Mouse (Mus musculus): Measurements from ENCODE around the gene Cad.
"Not testable (repeated sequence)": the region's sequence is repeated elsewhere in the genome, so short reads cannot be mapped to it uniquely, and the experiment has no call there.

Gene Cad

DNA sequence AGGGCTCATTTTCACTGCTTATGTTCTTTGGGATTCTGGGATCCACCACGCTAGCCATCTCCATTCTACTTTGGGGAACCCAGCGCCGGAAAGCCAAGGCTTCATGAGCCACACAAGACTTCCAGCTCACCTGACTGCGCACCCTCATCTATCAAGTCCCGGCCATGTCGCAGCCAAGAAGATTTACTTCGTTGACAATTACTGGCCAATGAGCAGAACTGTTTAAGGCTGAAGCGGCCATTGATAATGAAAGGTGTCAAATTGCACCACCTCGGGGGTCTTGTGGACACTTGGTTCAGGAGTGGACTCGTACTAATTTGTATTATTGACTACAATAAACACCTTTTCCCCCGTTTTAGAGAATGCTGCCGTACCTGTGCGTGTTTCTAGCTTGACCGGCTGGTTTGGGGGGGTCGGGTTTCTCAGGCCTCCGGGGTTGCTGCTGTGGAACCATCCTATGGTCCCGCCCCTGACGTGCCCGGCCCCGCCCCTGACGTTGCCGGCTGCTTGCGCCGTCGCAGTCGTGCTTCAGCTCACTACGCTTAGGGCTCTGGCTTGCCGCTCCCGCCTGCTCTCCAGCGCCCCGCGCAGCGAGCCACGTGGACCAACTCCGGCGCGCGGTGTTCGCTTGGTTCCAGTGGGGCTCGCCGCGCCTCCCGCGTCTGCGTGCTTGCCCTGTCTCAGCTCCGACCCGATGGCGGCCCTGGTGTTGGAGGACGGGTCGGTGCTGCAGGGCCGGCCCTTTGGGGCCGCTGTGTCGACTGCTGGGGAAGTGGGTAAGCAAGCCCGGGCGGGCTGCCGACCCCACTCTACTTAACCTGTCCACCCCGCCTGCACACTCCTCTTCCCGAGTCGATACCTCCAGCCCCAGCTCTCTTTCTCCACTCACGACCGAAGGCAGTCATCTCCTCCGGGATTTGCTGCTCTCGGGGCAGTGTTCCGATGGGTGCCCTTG is at the start of gene Cad:
TSS of gene Cad (plus strand) at position 520 of the 955 bp plus-strand sequence.
- DNase-seq (ENCODE audit: low spot score in 2 of 2): peak; percentile 92 to 93

DNA sequence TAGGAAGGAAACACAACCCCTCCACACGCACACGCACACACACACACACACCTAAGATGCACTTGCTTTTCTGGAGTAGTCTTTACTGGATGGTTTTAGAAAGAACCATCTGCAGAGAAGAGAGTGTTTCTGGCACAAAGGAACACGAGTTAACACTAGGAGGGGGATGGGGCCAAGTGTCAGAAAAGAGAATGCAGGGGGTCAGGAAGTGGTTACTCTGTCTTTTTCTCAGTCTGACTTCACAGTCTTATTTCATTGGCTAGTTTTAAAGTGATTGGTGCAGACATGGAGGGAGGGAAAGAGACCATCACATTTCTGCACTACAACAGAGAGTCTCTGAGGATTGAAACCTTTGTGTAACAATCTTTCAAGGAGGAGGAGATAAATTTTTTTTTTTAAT is 41.8 kb upstream of the Cad start:
- DNase-seq (ENCODE audit: low spot score in 2 of 2): no peak

DNA sequence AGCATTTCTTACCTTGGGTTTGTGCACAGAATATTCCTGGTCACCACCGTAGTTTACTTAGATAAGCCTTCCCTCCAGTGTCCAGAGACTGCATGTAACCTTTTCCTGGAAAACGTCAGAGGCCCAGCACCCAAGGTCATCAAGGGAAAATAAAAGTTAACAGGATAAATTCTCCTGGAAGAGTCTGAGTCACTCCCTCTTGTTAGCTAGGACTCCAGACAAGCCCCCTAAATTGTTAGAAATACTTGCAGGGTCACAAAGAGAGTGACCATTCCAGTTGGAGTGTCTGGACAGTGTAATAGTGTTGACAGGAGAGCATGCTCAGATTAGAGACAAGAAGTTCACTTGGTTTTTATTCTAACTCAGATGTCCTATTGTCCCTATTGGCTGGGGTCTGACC is 38.7 kb upstream of the Cad start:
- DNase-seq (ENCODE audit: low spot score in 2 of 2): no peak

DNA sequence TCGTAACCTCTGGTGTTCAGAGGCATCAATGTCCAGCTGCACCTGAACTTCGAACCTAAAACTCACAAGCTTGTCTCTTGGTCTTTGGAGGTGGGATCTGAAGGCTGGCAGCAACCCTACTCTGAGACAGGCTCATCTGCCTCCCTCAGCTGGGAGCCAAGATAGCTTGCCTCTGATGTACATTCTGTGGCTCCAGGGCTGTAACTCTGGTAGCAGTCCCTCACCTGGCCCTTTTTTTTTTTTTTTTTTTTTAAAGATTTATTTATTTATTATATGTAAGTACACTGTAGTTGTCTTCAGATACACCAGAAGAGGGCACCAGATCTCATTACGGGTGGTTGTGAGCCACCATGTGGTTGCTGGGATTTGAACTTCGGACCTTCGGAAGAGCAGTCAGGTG is 32.8 kb upstream of the Cad start:
- not testable (repeated sequence) for DNase-seq (ENCODE audit: low spot score in 2 of 2)

DNA sequence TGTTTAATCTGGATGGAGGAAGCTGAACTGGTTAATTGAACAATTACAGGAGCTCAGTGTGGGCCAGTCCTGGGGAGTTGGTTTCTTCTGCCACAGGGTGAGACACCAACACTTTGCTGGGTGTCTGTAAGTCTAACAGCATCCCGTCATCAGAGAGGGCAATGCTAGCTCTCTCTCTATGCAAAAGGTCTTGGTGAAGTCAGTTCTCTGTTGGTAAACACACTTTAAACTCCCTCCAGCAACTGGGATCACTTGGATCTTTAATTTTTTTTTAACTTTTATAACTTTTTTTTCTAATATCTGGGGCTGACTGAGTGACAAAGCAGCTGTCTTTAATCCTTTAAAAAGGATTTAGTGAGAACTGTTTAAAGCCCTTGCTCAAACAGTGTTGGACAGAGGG is 31.9 kb upstream of the Cad start:
- DNase-seq (ENCODE audit: low spot score in 2 of 2): no peak

DNA sequence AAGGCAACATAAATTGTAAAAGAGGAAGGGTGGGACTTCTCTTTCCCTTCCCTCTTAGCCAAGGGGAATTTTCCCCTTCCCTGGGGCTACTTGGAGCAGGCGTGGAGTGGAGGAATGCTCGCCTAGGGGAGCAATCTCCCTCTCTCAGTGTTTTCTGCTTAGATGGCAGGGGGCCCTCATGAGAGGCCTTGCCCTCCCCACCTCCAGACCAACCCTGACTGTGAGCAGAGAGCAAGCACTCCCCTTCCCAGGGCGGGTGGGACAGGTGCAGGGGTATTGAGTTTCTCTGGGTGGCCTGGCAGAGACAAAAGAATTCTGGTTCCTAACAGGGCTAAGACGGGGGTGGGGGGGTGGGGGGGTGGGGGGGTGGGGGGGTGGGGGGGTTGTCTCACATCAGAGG is 31.3 kb upstream of the Cad start:
- DNase-seq (ENCODE audit: low spot score in 2 of 2): no peak

DNA sequence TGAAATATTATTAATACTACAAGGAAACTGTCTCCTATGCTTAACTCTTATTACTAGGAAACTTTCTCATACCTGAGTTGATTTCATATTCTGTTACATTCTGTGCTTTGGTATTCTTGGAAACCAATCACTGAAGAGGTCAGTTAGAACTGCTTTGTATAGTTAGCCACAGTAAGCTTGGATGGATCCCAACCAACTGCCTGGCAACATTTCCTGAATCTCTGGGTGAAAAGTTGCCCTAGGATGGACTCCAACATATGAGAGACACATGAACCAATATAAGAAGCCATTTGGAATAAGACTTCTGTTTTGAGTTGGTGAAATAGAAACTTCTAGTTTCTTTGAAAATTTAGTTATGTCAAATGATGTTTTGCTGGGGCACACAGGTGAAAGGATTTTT is 29.9 kb upstream of the Cad start:
- DNase-seq (ENCODE audit: low spot score in 2 of 2): no peak

DNA sequence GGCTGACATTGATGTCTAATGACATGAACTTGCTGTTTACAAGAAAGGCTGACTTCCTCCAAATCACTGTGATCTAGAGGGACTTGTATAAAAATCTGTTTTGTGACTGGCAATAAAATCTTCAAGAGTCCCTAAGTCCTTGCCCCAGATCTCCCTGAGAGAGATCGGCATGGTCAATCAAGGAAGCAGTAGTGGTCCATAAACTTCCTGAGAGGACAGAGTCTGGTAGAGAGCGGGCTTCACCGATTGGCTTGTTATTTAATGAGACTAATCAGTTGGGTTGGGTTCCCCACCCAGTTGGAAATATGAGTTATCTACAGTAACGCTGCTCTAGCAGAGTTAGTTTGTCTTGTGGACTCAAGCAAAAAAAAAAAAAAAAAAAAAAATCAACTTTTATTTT is 23.7 kb upstream of the Cad start:
- no peak for DNase-seq (ENCODE audit: low spot score in 2 of 2)

DNA sequence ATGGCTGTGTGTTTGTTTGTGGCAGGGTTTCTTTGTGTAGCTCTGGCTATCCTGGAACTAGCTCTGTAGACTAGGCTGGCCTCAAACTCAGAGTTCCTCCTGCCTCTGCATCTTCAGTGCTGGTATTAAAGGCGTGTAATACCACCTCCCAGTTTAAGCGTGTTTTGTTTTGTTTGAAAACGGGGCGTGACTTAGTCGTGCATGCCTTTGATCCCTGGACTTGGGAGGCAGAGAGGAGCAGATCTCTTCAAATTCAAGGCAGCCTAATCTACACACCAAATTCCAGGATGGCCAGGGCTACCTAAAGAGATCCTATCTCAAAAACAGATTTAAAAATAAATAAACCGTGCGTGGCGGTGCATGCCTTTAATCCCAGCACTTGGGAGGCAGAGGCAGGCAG is 23.1 kb upstream of the Cad start:
- DNase-seq (ENCODE audit: low spot score in 2 of 2): no peak

DNA sequence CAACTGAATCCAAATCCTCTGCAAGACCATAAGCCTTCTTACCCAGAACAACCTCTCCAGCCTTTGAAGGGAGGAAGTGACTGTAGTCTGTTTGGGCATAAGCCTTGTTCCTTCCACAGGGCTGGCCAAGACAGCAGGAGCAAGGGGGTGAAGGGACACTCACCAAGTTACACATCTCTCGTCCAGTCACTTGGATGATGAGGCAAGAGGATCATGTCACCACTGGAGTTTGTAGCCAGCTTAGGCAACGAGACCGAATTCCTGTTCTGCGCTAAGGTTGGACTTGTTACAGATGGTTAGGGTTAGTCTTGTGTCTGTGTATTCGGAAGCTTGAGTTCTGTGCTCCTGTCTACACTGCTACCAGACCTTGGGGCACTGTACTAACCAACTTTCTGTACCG is 19.9 kb upstream of the Cad start:
- DNase-seq (ENCODE audit: low spot score in 2 of 2): no peak

DNA sequence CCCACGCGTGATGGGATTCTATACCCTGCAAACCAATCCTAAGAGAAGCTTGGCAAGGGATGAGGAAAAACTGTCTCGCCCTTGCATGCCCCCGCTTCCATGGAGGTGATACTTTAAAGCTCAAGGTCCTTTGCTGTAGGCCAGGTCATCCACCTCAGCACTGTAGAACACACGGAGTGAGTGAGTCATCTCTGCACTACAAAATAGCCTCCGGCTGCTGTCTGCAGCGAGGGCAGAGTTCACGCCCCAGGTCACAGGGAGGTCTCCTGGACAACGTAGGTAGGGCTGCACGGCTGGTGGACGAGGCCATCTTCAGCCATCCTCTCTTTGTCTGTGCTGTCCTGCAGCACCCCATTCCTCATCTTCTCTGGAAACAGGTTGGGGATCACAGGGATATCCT is 18.0 kb upstream of the Cad start:
- DNase-seq (ENCODE audit: low spot score in 2 of 2): not testable (repeated sequence)

DNA sequence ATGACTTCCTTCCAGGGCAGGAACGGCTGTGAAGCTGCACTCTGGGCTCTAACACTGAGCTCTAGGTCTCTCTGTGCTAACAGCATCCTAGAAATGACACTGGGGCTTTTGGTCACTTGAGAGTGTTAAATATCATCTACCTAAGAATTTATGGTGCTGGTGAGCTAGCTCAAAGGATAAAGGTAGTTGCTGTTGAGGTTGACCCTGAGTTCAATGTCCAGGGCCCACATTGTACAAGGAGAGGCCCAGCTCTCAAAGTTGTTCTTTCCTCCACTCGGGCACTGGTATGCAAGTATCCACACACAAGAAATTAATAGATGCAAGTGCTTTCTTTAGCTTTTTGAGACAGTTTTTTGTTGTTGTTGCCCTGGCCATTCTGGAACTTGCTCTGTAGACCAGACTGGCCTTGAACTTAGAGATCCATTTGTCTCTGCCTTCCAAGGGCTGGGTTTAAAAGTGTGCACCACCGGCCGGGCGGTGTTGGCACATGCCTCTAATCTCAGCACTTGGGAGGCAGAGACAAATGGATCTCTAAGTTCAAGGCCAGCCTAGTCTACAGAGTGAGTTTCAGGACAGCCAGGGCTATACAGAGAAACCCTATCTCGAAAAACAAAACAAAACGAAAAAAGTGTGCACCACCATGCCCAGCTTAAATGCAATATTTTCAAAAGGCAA is 16.3 kb upstream of the Cad start:
- DNase-seq (ENCODE audit: low spot score in 2 of 2): no peak

DNA sequence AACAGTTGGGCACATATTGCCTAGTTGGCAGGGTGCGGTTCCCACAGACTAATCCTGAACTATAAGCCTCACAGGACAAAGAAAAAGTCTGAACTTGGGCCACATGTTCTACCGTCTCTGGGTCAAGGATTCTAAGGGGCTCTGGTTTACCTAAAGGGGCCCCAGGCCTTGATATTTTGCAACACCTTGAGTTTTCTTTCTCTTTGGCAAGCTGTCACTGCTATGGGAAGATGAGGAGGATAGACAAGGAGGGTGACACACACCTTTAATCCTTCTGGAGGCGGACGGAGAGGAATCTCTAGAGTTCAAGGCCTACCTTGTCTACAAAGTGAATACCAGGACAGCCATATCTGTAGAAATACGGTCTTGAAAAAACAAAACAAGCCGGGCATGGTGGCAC is 8.2 kb upstream of the Cad start:
- no peak for DNase-seq (ENCODE audit: low spot score in 2 of 2)

DNA sequence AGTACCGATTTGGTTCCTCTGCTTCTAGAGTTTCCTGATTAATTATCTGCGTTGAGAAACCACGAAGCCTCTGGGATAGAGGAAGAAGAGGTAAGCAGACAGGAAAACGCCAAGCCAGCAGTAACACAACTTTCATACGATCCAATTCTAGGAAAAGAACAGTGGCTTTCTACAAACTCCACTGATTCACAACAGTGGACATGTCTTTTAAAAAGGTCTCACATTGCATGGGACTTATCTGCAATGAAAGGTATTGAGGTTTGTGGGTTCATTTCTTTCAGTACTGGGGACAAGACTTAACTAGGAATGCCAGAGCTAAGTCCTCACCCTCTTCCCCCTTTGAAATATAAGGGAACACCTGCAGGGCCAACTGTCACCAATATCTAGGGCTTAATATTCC is 7.5 kb upstream of the Cad start:
- DNase-seq (ENCODE audit: low spot score in 2 of 2): no peak

DNA sequence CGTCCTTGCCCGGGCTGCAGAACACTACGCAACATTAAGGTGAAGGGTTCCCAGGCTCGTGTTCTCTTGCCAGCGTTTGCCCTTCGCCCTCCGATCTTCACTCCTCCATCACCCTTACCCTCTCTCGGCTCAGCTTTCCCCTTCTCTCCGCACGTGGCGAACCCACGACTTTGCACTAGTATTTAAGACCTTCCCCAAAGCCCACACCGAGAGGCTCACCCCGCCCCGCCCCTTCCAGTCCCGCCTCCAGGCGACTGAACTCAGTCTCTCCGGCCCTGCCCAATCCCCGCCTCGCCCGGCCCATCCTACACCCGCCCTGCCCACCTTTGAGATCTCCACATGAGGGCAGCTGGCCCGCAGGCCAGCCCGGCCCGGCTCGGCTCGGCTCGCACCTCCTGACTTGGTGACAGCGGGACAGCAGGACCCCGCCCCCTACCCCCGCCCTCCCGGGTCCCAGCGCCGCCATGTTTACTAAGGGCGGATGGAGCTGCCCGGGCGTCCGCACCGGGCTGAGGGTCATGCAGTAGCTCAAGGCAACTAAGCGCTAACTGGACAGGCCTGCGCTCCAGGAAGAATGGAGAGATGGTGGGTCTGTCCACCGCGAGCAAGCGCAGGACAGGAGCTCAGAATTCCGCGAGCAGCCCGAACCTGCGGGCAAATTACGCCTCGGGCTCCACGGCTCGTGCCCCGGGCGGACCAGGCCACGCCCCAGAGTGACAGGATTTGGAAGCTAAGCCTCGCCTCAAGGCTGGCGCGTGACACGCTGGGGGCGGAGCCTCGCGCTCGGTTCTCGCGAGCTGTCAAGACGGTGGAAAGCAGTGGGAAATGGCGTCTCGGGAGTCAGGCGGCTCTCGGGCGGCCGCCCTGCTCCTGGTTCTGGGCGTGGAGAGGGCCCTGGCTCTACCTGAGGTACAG is 6.5 kb upstream of the Cad start, which contains the start of gene Atraid:
TSS of gene Atraid (plus strand) at position 465 of the 915 bp plus-strand sequence.
- DNase-seq (ENCODE audit: low spot score in 2 of 2): peak; percentile 98

DNA sequence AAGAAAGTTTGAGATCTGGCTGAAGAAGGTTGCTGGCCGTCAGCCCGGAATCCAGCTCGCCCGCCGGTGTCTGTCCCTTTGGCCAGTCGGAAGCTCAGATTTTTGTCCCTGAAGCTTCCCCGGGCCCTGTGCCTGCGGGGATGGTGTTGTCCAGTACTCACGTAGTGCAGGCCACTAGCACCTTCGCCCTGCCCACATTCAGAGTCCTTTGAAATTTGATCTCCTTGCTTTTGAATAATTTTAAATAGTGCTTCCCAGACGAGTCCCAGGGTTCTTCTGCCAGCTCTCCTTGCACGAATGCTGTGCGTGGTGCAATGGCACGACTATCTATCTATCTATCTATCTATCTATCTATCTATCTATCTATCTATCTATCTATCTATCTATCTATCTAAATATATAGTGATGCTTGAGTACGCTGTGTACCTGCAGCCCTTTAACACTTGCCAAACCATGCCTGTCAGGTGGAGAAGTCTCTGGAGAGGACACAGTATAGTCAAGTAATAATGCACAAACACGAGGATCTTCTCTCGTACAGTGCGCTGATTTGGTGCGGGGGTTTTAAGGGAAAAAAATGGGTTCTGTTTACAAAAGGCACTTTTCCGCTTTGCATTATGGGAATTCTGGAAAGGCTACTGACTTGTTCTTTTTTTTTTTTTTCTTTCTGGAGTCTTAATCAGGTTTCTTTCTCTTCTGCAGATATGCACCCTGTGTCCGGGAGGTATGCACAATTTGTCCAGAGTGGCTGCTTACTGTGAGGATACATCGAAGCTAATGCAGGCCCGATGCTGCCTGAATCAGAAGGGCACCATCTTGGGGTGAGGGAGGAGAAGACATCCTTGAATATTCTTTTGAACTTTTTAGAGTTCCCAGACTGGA is 5.6 kb upstream of the Cad start, which contains the start of gene Slc5a6:
TSS of gene Slc5a6 (minus strand) at position 162 of the 879 bp plus-strand sequence.
- DNase-seq (ENCODE audit: low spot score in 2 of 2): peak; percentile 46 to 58

DNA sequence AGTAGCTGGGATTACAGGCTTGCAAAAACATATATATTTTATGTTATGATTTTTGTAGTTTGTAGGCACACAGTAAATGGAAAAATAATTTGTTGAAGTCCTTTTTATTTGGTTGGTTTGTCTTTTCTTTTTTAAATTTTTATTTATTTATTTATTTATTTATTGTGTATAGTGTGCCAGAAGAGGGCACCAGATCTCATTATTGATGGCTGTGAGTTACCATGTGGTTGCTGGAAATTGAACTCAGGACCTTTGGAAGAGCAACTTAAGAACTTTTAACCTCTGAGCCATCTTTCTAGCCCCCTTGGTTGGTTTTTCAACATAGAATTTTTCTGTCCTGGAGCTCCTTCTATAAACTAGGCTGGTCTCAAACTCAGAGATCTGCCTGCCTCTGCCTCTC is 4.2 kb upstream of the Cad start:
- no peak for DNase-seq (ENCODE audit: low spot score in 2 of 2)

DNA sequence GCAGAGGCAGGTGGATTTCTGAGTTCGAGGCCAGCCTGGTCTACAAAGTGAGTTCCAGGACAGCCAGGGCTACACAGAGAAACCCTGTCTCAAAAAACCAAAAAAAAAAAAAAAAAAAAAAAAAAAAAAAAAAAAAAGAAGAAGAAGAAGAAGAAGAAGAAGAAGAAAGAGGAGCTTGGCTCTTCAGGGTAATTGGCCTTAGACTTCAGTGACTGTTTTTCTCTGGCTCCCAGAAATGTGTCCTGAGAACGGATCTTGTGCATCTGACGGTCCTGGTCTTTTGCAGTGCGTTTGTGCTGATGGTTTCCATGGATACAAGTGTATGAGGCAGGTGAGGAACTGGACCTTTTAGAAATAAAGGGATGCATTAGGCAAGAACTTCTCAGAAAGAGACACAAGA is 852 bp upstream of the Cad start:
- not testable (repeated sequence) for DNase-seq (ENCODE audit: low spot score in 2 of 2)

DNA sequence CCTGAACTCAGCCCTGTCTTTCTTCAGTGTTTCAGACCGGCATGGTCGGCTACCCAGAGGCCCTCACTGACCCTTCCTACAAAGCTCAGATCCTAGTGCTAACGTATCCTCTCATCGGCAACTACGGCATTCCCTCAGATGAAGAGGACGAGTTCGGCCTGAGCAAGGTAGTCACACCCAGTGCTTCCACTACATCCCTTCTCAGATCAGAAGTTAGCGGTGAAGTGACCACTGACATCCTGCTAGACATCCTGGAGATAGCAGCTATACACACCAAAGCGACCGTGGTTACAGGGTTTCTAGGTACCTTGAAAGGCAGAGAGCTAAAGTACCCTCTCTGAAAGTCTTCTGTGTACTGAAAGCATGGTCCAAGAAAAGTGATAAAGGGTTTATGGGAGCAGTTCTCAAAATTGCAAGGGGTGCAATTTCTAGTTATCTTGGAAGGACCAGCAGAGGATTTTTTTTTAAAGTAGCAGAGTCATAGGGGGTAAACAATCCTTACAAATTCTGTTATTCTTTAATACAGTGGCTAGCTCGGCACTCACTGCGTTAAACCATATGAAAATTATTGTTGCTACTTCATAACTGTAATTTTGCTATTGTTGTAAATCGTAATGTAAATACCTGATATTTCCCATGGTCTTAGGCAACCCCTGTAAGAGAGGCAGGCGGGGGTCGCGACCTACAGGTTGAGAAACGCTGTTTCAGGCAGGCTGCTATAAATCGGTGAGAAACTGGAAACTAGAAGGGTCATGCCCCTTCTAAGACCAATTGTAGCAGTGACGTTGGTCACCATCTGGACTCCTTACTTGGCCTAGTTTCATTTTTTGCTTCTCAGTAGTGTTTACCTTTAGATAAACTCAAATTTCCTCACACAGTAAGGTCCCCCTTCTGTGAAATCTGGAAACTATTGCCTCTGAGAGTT is 898 bp downstream of the Cad start:
- peak in 1 of 2 experiments; percentile 6 for DNase-seq (ENCODE audit: low spot score in 2 of 2)

DNA sequence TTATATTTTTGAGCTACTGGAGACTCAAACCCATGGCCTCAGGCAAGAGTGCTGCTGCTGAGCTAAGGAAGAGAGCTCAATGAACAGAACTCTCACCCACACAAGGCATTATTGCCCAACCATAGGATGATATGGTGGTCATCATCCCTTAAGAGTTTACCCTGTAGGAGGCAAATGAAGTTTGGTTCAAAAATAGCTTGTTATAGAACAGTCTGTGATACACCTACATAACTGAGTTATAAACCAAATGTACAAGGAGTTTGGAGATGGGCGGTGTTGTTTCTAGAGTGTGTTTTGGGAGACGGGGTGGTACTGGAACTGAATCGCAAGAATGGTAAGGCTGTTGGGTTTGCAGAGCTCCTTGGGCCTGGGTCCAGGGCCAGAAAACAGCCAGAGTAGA is 15.2 kb downstream of the Cad start:
- DNase-seq (ENCODE audit: low spot score in 2 of 2): no peak

Measured in spleen, postnatal 36 days (tissue).